Mouse (Mus musculus): ENCODE measurements around the gene Hmgxb4.

Hmgxb4 gene

DNA sequence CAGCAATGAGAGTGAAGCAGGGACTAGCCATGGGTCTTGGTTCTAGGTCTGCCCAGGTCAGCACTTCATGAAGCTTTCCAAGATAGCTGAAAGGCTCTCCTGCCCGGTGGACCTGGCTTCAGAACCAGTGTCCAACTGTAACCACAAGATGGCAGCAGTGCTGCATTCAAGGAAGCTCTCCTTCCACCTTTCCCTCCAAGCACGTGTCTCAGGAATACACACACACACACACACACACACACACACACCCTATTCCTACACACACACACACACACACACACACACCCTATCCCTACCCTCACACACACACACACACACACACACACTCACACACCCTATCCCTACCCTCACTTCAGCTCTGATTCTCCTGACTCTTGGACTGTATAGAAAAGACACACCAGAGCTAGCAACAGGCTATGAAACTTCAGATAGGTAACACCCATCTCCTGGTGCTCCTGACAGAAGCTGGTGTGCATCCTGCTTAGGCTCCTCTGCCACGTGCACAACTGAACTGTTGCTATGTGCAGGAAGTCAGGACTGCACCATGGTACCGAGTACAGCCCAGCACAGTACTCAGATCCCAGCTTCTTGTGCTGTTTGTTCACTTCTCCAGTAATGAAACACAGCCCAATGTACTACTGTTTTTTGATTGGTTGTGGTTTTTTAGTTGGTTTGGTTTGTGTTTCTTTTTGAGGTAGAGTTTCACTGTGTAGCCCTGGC, 78.6 kb downstream of the Hmgxb4 start:
- peak; percentile 83 for DNase-seq (ENCODE audit: low read depth, low spot score)

DNA sequence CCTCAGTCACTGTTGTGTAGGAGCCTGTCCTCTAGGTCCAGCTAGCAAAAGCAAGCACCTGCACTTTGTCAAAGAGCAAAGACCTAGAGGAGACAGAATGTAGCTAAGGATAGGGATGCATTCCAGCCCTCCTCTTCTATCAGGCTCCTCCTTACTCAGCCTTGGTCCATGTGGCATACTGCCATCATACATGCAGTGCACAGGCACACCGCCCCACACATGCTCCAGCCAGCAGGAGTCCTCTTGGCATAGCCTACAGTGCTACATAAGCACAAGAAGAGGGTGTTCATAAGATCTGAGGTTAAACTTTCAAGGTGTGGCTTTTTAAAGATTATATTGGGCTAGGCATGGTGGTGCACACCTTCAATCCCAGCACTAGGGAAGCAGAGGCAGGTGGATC, 81.7 kb downstream of the Hmgxb4 start:
- no peak for DNase-seq (ENCODE audit: low read depth, low spot score)

DNA sequence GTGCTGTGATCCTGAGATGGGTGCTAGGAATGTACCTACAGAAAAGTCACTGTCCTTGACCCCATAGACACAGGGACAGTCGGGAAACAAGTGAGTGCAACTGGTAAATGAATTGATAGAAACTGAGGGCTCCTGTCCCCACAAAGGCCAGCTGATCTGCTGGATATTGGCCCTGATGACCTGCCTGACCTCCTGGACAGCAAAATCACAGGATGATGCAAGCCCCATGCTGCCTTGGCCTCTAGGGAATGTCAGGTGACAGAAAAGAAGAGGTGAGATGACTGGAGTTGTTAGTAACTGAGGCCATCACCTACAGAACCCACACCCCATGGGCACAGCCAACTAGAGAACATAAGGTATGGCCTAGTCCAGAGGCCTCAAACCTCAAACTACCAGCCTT, 85.1 kb downstream of the Hmgxb4 start:
- no peak for DNase-seq (ENCODE audit: low read depth, low spot score)

DNA sequence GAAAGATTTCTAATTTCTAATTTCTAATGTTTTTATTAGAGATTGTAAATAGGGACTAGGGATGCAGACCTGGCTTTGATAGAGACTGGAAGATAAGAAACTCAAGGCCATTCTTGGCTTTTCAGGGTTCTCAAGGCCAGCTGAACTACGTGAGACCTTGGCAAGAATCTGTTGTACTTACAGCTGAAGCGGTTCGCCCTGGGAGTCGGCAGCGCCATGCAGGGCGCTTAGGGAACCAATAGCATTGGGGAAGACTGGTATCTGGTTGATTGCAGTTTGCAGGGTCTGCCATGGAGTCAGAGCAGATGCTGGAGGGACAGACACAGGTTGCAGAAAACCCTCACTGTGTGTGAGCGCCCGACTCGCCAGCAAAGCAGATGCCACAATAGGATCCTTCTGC, 85.7 kb downstream of the Hmgxb4 start:
- DNase-seq (ENCODE audit: low read depth, low spot score), result no peak
